9 mouse cellular contexts compared by ENCODE assay signal in the genomic region with DNA sequence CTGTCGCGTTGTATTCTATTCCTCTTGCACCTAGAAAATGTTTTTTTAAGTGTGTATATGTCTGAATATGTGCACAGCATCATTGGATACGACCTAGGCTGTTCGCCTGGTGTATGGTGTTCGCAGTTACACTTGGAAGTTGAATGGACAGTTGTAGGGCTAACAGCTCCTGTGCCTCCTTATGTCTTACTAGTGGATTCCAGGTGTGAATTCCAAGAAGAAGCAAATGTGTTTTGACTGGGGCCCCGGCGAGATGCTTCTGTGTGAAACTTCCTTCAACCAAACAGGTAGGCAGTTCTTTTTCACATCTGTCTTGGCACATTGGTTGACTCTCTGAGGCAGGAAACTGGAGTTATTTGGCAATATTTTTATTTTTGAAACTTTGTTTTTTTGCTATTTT. TPM values are rescaled to one million over a fixed set of nuclear protein-coding genes. Genes with fewer than 3 reads are reported as not detected.
A peak's percentile ranks its signal among the peaks of the same experiment; 100 is the strongest.
DNase-seq lines count a peak whose midpoint lies in the region; ATAC-seq and TF ChIP-seq lines count a peak whose summit lies in the region.
"Had no signal": no experiment of that assay in that cellular context is flagged by ENCODE, and none has a peak within 500 bp of the region (broad histone marks: within the 10 kb centered on the region; RNA-seq: fewer than 3 reads in every experiment).

No protein-coding gene starts in this region.

- no peak for ATAC-seq in lung, postnatal 0 days
- no peak for ATAC-seq in embryonic facial prominence, embryonic 15.5 days (ENCODE audit: insufficient number of reproducible peaks, low FRiP score, low TSS enrichment, low read depth)
- ATAC-seq in limb, embryonic 12.5 days (ENCODE audit: insufficient number of reproducible peaks, insufficient read depth, low FRiP score, low TSS enrichment, low read depth): no peak
- no peak for ATAC-seq in stomach, embryonic 14.5 days (ENCODE audit: insufficient number of reproducible peaks, insufficient read depth, low FRiP score, low read depth)

- TF ChIP-seq EP300 in lung, postnatal 0 days (IDR thresholded peaks at IDR 0.05): no peak

- no peak for DNase-seq in lung, postnatal 0 days (ENCODE audit: low spot score)
- DNase-seq in lung, postnatal 10 days: no peak
- DNase-seq in B cell, adult 2 months: no peak
- DNase-seq in right cerebral cortex, postnatal 25 days: no peak
- DNase-seq in layer of hippocampus, adult 8-10 months (ENCODE audit: low spot score in 2 of 2): no peak
- DNase-seq: kidney, postnatal 4 days had no signal

- H3K27me3 ChIP-seq in lung, postnatal 0 days (replicated peaks; ENCODE audit: insufficient read depth, low read length): no peaks in the 10 kb centered on the region
- no peaks in the 10 kb centered on the region for H3K27me3 ChIP-seq in embryonic facial prominence, embryonic 15.5 days
- no peaks in the 10 kb centered on the region for H3K27me3 ChIP-seq in limb, embryonic 12.5 days
- H3K27me3 ChIP-seq in stomach, embryonic 14.5 days (ENCODE audit: control insufficient read depth, insufficient read depth, low read length): no peaks in the 10 kb centered on the region

- no peaks in the 10 kb centered on the region; the same call in 1 of the 2 replicates for H3K4me1 ChIP-seq in lung, postnatal 0 days (ENCODE audit: insufficient read depth, low read depth, low read length)
- peaks cover 7% of the 10 kb centered on the region for H3K4me1 ChIP-seq in embryonic facial prominence, embryonic 15.5 days
- peaks cover 13% of the 10 kb centered on the region for H3K4me1 ChIP-seq in limb, embryonic 12.5 days (replicated peaks)
- H3K4me1 ChIP-seq in stomach, embryonic 14.5 days (ENCODE audit: control insufficient read depth, insufficient read depth, low read length): peaks cover 7% of the 10 kb centered on the region; the same call in 1 of the 2 replicates

- peak overlapping the region; percentile 70; the same call in 1 of the 2 replicates for H3K9ac ChIP-seq in lung, postnatal 0 days (replicated peaks; ENCODE audit: low read depth)
- peak overlapping the region; percentile 71 for H3K9ac ChIP-seq in embryonic facial prominence, embryonic 15.5 days
- H3K9ac ChIP-seq in limb, embryonic 12.5 days (replicated peaks): peak overlapping the region; percentile 73
- H3K9ac ChIP-seq in stomach, embryonic 14.5 days (replicated peaks; ENCODE audit: low read depth, low read length): peak overlapping the region; percentile 76

- peaks cover 4% of the 10 kb centered on the region for H3K36me3 ChIP-seq in lung, postnatal 0 days (ENCODE audit: insufficient read depth, low read length)
- H3K36me3 ChIP-seq in embryonic facial prominence, embryonic 15.5 days: peaks cover 42% of the 10 kb centered on the region
- peaks cover 41% of the 10 kb centered on the region for H3K36me3 ChIP-seq in limb, embryonic 12.5 days
- H3K36me3 ChIP-seq in stomach, embryonic 14.5 days (ENCODE audit: control insufficient read depth, insufficient read depth, low read length): peaks cover 37% of the 10 kb centered on the region

- TF ChIP-seq CTCF in lung, postnatal 0 days (IDR thresholded peaks at IDR 0.05): no peak

- H3K27ac ChIP-seq in lung, postnatal 0 days (ENCODE audit: low read length): no peak overlapping the region
- H3K27ac ChIP-seq in embryonic facial prominence, embryonic 15.5 days (replicated peaks): no peak overlapping the region
- no peak overlapping the region for H3K27ac ChIP-seq in limb, embryonic 12.5 days
- H3K27ac ChIP-seq in stomach, embryonic 14.5 days (ENCODE audit: low read length): no peak overlapping the region

- H3K4me3 ChIP-seq in lung, postnatal 0 days (ENCODE audit: low read depth, low read length): peak overlapping the region; percentile 45
- H3K4me3 ChIP-seq in embryonic facial prominence, embryonic 15.5 days (replicated peaks): peak overlapping the region; percentile 83
- H3K4me3 ChIP-seq in limb, embryonic 12.5 days (replicated peaks): peak overlapping the region; percentile 72
- H3K4me3 ChIP-seq in stomach, embryonic 14.5 days (ENCODE audit: low read depth, low read length): peak overlapping the region; percentile 97

- WGBS in lung, postnatal 0 days: 10% methylated on average over 7 of the region's 7 CpGs
- WGBS in embryonic facial prominence, embryonic 15.5 days: 15% methylated on average over 7 of the region's 7 CpGs
- 19% methylated on average over 7 of the region's 7 CpGs for WGBS in limb, embryonic 12.5 days
- 14% methylated on average over 7 of the region's 7 CpGs for whole genome bisulfite sequencing in stomach, embryonic 14.5 days

- peak overlapping the region; percentile 60 for H3K4me2 ChIP-seq in lung, postnatal 0 days (replicated peaks; ENCODE audit: low read depth, low read length)
- H3K4me2 ChIP-seq in embryonic facial prominence, embryonic 15.5 days (replicated peaks): peak overlapping the region; percentile 80
- peak overlapping the region; percentile 78 for H3K4me2 ChIP-seq in limb, embryonic 12.5 days
- H3K4me2 ChIP-seq in stomach, embryonic 14.5 days (replicated peaks; ENCODE audit: low read depth, low read length): peak overlapping the region; percentile 61

- H3K9me3 ChIP-seq in lung, postnatal 0 days (ENCODE audit: low read length): no peaks in the 10 kb centered on the region
- no peaks in the 10 kb centered on the region for H3K9me3 ChIP-seq in embryonic facial prominence, embryonic 15.5 days (replicated peaks)
- H3K9me3 ChIP-seq in limb, embryonic 12.5 days: no peaks in the 10 kb centered on the region
- H3K9me3 ChIP-seq in stomach, embryonic 14.5 days (ENCODE audit: control insufficient read depth, low read depth, low read length): no peaks in the 10 kb centered on the region

RNA-seq across cellular contexts. Expression of gene Nup85, which starts 0.7 kb away (rescaled TPM):
- polyA plus RNA-seq in lung, postnatal 0 days (2015; fragmentation: Nextera tagmentation; extraction: Ambion mirVana): 38.4 and 44.2 TPM in 2 replicates
- 144 and 156 TPM in 2 replicates for polyA plus RNA-seq in embryonic facial prominence, embryonic 15.5 days (2015; fragmentation: Nextera tagmentation; extraction: Ambion mirVana)
- 211 and 212 TPM in 2 replicates for polyA plus RNA-seq in limb, embryonic 12.5 days (2016; fragmentation: Nextera tagmentation; extraction: Ambion mirVana)
- 162 and 164 TPM in 2 replicates for polyA plus RNA-seq in stomach, embryonic 14.5 days (2014; fragmentation: Nextera tagmentation; extraction: Ambion mirVana)
- 10 to 100 TPM; 47.0 to 64.9 (median 53.1) TPM for total RNA-seq in layer of hippocampus, adult 8-10 months (2022)

RNA-seq across cellular contexts. Expression of gene Sumo2, which starts 28.9 kb away (rescaled TPM):
- polyA plus RNA-seq in lung, postnatal 0 days (2015; fragmentation: Nextera tagmentation; extraction: Ambion mirVana): 546 and 580 TPM in 2 replicates
- polyA plus RNA-seq in embryonic facial prominence, embryonic 15.5 days (2015; fragmentation: Nextera tagmentation; extraction: Ambion mirVana): 826 and 846 TPM in 2 replicates
- 1,335 and 1,406 TPM in 2 replicates for polyA plus RNA-seq in limb, embryonic 12.5 days (2016; fragmentation: Nextera tagmentation; extraction: Ambion mirVana)
- 984 and 994 TPM in 2 replicates for polyA plus RNA-seq in stomach, embryonic 14.5 days (2014; fragmentation: Nextera tagmentation; extraction: Ambion mirVana)
- 100 to 1,000 TPM; 285 to 340 (median 310) TPM for total RNA-seq in layer of hippocampus, adult 8-10 months (2022)

RNA-seq across cellular contexts. Expression of gene Mrps7, which starts 38.8 kb away (rescaled TPM):
- polyA plus RNA-seq in lung, postnatal 0 days (2015; fragmentation: Nextera tagmentation; extraction: Ambion mirVana): 47.4 and 49.2 TPM in 2 replicates
- polyA plus RNA-seq in embryonic facial prominence, embryonic 15.5 days (2015; fragmentation: Nextera tagmentation; extraction: Ambion mirVana): 82.4 and 83.4 TPM in 2 replicates
- 96.0 and 106 TPM in 2 replicates for polyA plus RNA-seq in limb, embryonic 12.5 days (2016; fragmentation: Nextera tagmentation; extraction: Ambion mirVana)
- 88.8 and 96.0 TPM in 2 replicates for polyA plus RNA-seq in stomach, embryonic 14.5 days (2014; fragmentation: Nextera tagmentation; extraction: Ambion mirVana)
- total RNA-seq in layer of hippocampus, adult 8-10 months (2022): 10 to 100 TPM; 49.1 to 55.3 (median 52.6) TPM

RNA-seq across cellular contexts. Expression of gene Gga3, which starts 38.9 kb away (rescaled TPM):
- 6.8 and 8.1 TPM in 2 replicates for polyA plus RNA-seq in lung, postnatal 0 days (2015; fragmentation: Nextera tagmentation; extraction: Ambion mirVana)
- 20.1 and 20.3 TPM in 2 replicates for polyA plus RNA-seq in embryonic facial prominence, embryonic 15.5 days (2015; fragmentation: Nextera tagmentation; extraction: Ambion mirVana)
- polyA plus RNA-seq in limb, embryonic 12.5 days (2016; fragmentation: Nextera tagmentation; extraction: Ambion mirVana): 20.3 and 21.7 TPM in 2 replicates
- polyA plus RNA-seq in stomach, embryonic 14.5 days (2014; fragmentation: Nextera tagmentation; extraction: Ambion mirVana): 18.6 and 21.2 TPM in 2 replicates
- total RNA-seq in layer of hippocampus, adult 8-10 months (2022): 100 to 1,000 TPM in 2 of 4 experiments, 10 to 100 TPM in 2; 91.9 to 121 (median 102) TPM

RNA-seq across cellular contexts. Expression of gene Mif4gd, which starts 47.8 kb away (rescaled TPM):
- 74.7 and 78.6 TPM in 2 replicates for polyA plus RNA-seq in lung, postnatal 0 days (2015; fragmentation: Nextera tagmentation; extraction: Ambion mirVana)
- 29.6 and 33.3 TPM in 2 replicates for polyA plus RNA-seq in embryonic facial prominence, embryonic 15.5 days (2015; fragmentation: Nextera tagmentation; extraction: Ambion mirVana)
- polyA plus RNA-seq in limb, embryonic 12.5 days (2016; fragmentation: Nextera tagmentation; extraction: Ambion mirVana): 18.2 and 18.6 TPM in 2 replicates
- polyA plus RNA-seq in stomach, embryonic 14.5 days (2014; fragmentation: Nextera tagmentation; extraction: Ambion mirVana): 33.4 and 35.1 TPM in 2 replicates
- 10 to 100 TPM; 16.5 to 22.5 (median 17.9) TPM for total RNA-seq in layer of hippocampus, adult 8-10 months (2022)

Comparison
In these comparisons a context has a peak if more than half of its experiments do, and no peak if none do; other contexts are left out.
1. H3K4me3 ChIP-seq: peak in every context shown above with its lines; median percentile 97 in stomach, embryonic 14.5 days; 83 in embryonic facial prominence, embryonic 15.5 days; 72 in limb, embryonic 12.5 days; 45 in lung, postnatal 0 days.